Mouse (Mus musculus) ES-Bruce4 (cell line): ENCODE measurements around the gene Baz2b. TPM values are rescaled to one million over a fixed set of nuclear protein-coding genes. Genes with fewer than 3 reads are reported as not detected.

Source experiments
- H3K27ac ChIP-seq: 2 replicates; pipeline ENCODE4 v1.5.1; 2012; ENCODE audit warnings: low read length, inconsistent platforms; ENCODE audit not compliant: insufficient read depth
- H3K27me3 ChIP-seq: 2 replicates; pipeline ENCODE4 v1.6.1; 2012; ENCODE audit warnings: mild to moderate bottlenecking, low read length, inconsistent platforms; ENCODE audit not compliant: control insufficient read depth, poor library complexity, insufficient read depth, severe bottlenecking
- H3K36me3 ChIP-seq: 2 replicates; pipeline ENCODE4 v1.6.1; 2012; ENCODE audit warnings: inconsistent platforms, mild to moderate bottlenecking, low read length, moderate library complexity; ENCODE audit not compliant: control insufficient read depth, poor library complexity, insufficient read depth, severe bottlenecking
- H3K4me1 ChIP-seq: one replicate; pipeline ENCODE4 v1.8.1; 2011; ENCODE audit warnings: low read length; ENCODE audit not compliant: control insufficient read depth, insufficient read depth
- H3K4me3 ChIP-seq: 2 replicates; pipeline ENCODE4 v1.5.1; 2011; ENCODE audit warnings: low read depth, mild to moderate bottlenecking, low read length
- H3K9ac ChIP-seq: 2 replicates; pipeline ENCODE4 v1.6.1; 2012; ENCODE audit warnings: low read depth, mild to moderate bottlenecking, inconsistent platforms; ENCODE audit not compliant: poor library complexity, severe bottlenecking
- H3K9me3 ChIP-seq: replicated peaks from 2 replicates; pipeline ENCODE4 v1.6.1; 2012; ENCODE audit warnings: mild to moderate bottlenecking, low read length, inconsistent platforms; ENCODE audit not compliant: control insufficient read depth, poor library complexity, insufficient read depth, severe bottlenecking
- CTCF ChIP-seq: IDR thresholded peaks from one replicate; pipeline ENCODE4 v1.8.1; 2011; ENCODE audit warnings: low read depth, low read length
- EP300 ChIP-seq: IDR thresholded peaks from 2 replicates; pipeline ENCODE4 v1.6.1; 2011; ENCODE audit warnings: low read depth, low read length; ENCODE audit not compliant: insufficient read depth
- POLR2A ChIP-seq: IDR thresholded peaks from one replicate; pipeline ENCODE4 v1.8.1; 2011; ENCODE audit warnings: low read length; ENCODE audit not compliant: insufficient read depth
- polyA plus RNA-seq: library from polyadenylated mRNA; stranded (reverse); fragments of >200 nt; gene quantifications from 2 replicates; pipeline ENCODE4 v1.2.4, GENCODE M21; 2011; ENCODE audit warnings: low read depth; ENCODE audit not compliant: missing spikeins, insufficient read depth, insufficient read length

Baz2b gene
- polyA plus RNA-seq, 1 experiment: 43.2 TPM

- Histone ChIP-seq H3K27ac (peak overlapping the region; percentile 89), H3K27me3 (no peaks in the 10 kb centered on the region), H3K36me3 (no peaks in the 10 kb centered on the region), H3K9ac (no peak overlapping the region), H3K4me1 (no peaks in the 10 kb centered on the region), H3K4me3 (no peak overlapping the region), H3K9me3 (no peaks in the 10 kb centered on the region)
- TF ChIP-seq EP300 (no peak), CTCF (no peak), POLR2A (no peak)
Observed at GRCm38 (mm10) chr2:60196841-60197240, 12.8 kb downstream of the Baz2b start.

- no peak overlapping the region for H3K27ac ChIP-seq
- no peak overlapping the region for H3K4me3 ChIP-seq
- no peaks in the 10 kb centered on the region for H3K9me3 ChIP-seq
- no peaks in the 10 kb centered on the region for H3K27me3 ChIP-seq
- no peaks in the 10 kb centered on the region for H3K4me1 ChIP-seq
- no peak for TF ChIP-seq CTCF
- no peak for TF ChIP-seq POLR2A
- no peak for TF ChIP-seq EP300
- H3K9ac ChIP-seq: no peak overlapping the region
- H3K36me3 ChIP-seq: no peaks in the 10 kb centered on the region
Observed at GRCm38 (mm10) chr2:60181696-60182095, 27.9 kb downstream of the Baz2b start.

- Histone ChIP-seq H3K27me3 (no peaks in the 10 kb centered on the region), H3K4me3 (no peak overlapping the region), H3K27ac (no peak overlapping the region), H3K36me3 (no peaks in the 10 kb centered on the region), H3K9me3 (peaks cover 5% of the 10 kb centered on the region; the same call in 1 of the 2 replicates), H3K9ac (no peak overlapping the region), H3K4me1 (no peaks in the 10 kb centered on the region)
- TF ChIP-seq EP300 (no peak), CTCF (no peak), POLR2A (no peak)
Observed at GRCm38 (mm10) chr2:60177490-60177889, 32.1 kb downstream of the Baz2b start.

DNA sequence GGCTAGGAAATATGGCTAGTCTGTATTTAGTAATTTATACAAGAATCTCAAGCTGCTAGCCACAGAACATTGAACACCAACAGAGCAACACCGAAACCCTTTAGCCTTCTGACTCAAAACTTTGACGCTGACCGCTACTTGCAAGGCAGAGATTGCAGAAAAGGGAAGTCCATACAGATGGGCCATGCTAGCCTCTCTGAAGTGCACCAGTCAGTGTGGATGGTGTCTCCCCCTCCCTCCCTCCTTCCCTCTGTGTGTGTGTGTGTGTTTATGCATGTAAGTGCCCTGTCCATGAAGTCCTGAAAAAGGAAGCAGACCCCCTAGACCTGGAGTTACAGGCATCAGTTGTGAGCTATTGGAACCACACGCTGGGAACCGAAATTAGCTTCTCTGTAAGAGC lies 33.6 kb downstream of the Baz2b start:
- Histone ChIP-seq H3K27ac (no peak overlapping the region), H3K36me3 (no peaks in the 10 kb centered on the region), H3K9me3 (peaks cover 5% of the 10 kb centered on the region; the same call in 1 of the 2 replicates), H3K9ac (no peak overlapping the region), H3K27me3 (no peaks in the 10 kb centered on the region), H3K4me1 (no peaks in the 10 kb centered on the region), H3K4me3 (no peak overlapping the region)
- TF ChIP-seq POLR2A (no peak), EP300 (no peak), CTCF (no peak)

DNA sequence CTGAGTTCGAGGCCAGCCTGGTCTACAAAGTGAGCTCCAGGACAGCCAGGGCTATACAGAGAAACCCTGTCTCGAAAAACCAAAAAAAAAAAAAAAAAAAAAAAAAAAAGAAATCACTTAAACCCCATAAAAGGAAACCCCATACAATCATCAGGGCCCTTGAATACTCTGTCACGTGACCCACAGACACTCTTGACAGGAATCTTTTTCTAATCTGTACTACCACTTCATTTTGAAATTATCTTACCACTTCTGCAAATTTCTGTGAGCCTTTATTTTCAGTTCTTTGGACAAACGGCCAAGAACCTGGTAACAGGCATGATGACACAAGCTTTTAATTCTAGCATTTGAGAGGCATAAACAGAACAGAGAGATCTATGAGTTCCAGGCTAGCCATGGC lies 34.6 kb downstream of the Baz2b start:
- Histone ChIP-seq H3K27ac (no peak overlapping the region), H3K9me3 (peaks cover 5% of the 10 kb centered on the region; the same call in 1 of the 2 replicates), H3K4me1 (no peaks in the 10 kb centered on the region), H3K4me3 (no peak overlapping the region), H3K27me3 (no peaks in the 10 kb centered on the region), H3K9ac (no peak overlapping the region), H3K36me3 (no peaks in the 10 kb centered on the region)
- TF ChIP-seq EP300 (no peak), CTCF (no peak), POLR2A (no peak)

GRCm38 (mm10) chr2:60173595-60173994 lies 36.0 kb downstream of the Baz2b start:
- H3K9me3 ChIP-seq: peaks cover 5% of the 10 kb centered on the region; the same call in 1 of the 2 replicates
- H3K27ac ChIP-seq: no peak overlapping the region
- no peaks in the 10 kb centered on the region for H3K27me3 ChIP-seq
- H3K36me3 ChIP-seq: no peaks in the 10 kb centered on the region
- TF ChIP-seq EP300: no peak
- TF ChIP-seq CTCF: no peak
- TF ChIP-seq POLR2A: no peak
- H3K4me1 ChIP-seq: no peaks in the 10 kb centered on the region
- H3K9ac ChIP-seq: no peak overlapping the region
- no peak overlapping the region for H3K4me3 ChIP-seq
